Mouse (Mus musculus): Measurements from ENCODE around the gene Raet1e. TPM values are rescaled to one million over a fixed set of nuclear protein-coding genes. Genes with fewer than 3 reads are reported as not detected.
"Not testable (repeated sequence)": the region's sequence is repeated elsewhere in the genome, so short reads cannot be mapped to it uniquely, and the experiment has no call there.

Raet1e gene
- polyA plus RNA-seq, 1 experiment from 2014 or later = 2.7 TPM

- not testable (repeated sequence) for H3K9me3 ChIP-seq (replicated peaks); ATAC-seq (replicated peaks; ENCODE audit: insufficient number of reproducible peaks, insufficient read depth, low FRiP score, low read depth); H3K9ac ChIP-seq; H3K27ac ChIP-seq; H3K4me2 ChIP-seq; H3K36me3 ChIP-seq
- Histone ChIP-seq H3K4me1 (replicated peaks) (peaks cover 29% of the 10 kb centered on the region), H3K4me3 (peak overlapping the region; percentile 76; the same call in 1 of the 2 replicates), H3K27me3 (peaks cover 59% of the 10 kb centered on the region)
- WGBS = 4% methylated on average over 11 of the region's 11 CpGs
Observed at GRCm38 (mm10) chr10:22151863-22152640, 6.3 kb upstream of the Raet1e start.

DNA sequence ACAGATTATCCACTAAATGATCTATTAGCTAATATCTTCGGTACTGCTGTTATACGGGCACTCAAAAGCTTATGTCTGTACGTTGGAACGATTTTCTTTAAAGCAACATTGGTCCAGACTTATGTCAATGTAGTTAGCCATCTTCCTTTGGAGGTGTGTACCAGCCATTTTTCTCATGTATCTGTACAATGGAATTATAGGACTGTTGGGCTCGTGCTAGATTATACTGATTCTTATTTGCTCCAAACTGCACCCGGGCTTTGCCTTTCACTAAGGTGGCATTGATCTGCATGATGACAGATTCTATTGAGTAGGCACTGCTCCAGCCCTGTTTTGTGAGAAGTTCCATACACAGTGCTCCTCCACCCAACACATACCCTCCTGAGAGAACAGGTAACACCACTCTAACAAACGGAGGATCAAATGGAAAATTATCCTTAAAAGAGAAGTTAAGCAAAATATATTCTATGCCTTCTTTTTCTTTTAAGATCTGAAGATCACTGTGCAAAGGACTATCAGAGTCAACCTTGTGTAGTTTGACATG, 5.2 kb upstream of the Raet1e start:
- not testable (repeated sequence) for H3K27ac ChIP-seq; H3K36me3 ChIP-seq; H3K9me3 ChIP-seq (replicated peaks); H3K4me2 ChIP-seq; H3K9ac ChIP-seq; ATAC-seq (replicated peaks; ENCODE audit: insufficient number of reproducible peaks, insufficient read depth, low FRiP score, low read depth); H3K4me3 ChIP-seq
- WGBS = 17% methylated on average over 7 of the region's 7 CpGs
- Histone ChIP-seq H3K27me3 (peaks cover 69% of the 10 kb centered on the region), H3K4me1 (replicated peaks) (peaks cover 29% of the 10 kb centered on the region)

GRCm38 (mm10) chr10:22154127-22154526, 4.2 kb upstream of the Raet1e start:
- Histone ChIP-seq H3K4me3 (peak overlapping the region; percentile 43), H3K27me3 (peaks cover 78% of the 10 kb centered on the region), H3K4me1 (replicated peaks) (peaks cover 38% of the 10 kb centered on the region), H3K4me2 (peak overlapping the region; percentile 65)
- not testable (repeated sequence) for ATAC-seq (replicated peaks; ENCODE audit: insufficient number of reproducible peaks, insufficient read depth, low FRiP score, low read depth); H3K9me3 ChIP-seq (replicated peaks); H3K9ac ChIP-seq; H3K27ac ChIP-seq; H3K36me3 ChIP-seq
- WGBS = under 1% methylated on average over 34 of the region's 38 CpGs

DNA sequence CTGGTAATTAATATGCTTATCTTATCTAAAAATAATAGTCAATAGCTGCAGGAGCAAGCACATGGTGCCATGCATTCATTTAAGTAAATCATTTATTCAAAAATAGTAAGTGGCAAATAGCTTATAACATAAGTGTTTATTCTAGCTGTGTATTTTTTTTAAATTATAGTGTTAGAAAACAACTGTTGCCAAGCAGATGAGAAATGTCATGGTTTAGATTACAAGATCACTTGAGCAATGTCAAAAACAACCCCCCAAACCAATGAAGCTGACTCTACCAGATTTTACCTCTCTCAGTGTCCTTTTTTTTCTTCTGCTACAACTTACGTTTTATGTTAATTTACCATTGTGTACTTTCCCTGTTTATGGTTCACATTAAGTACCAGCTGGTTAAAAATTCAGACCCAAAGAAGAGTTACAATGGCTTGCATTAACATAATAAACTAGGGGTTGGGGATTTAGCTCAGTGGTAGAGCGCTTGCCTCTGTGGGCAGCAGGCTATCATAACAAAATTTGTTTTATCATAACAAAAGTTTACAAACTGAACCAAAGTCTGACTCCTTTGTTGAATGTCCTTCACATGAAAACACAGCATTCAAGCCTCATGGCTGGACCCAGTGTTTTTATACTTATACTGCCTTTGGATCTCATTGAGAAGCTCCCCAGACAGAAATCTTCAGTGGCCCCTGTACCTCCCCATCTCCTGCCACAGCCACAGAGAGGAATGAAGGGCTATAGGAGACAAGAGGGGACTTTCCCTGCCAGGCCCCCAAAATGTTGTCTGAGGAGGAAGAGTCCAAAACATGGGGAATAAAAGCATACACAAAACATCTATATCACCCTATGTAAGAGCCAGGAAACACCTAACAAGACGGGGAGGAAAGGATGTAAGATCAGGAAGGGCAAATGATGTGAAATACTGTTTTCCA, 3.2 kb upstream of the Raet1e start:
- peaks cover 80% of the 10 kb centered on the region for H3K27me3 ChIP-seq
- H3K36me3 ChIP-seq = no peaks in the 10 kb centered on the region
- no peaks in the 10 kb centered on the region for H3K9me3 ChIP-seq (replicated peaks)
- 31% methylated on average over 3 of the region's 3 CpGs for WGBS
- no peak for ATAC-seq (replicated peaks; ENCODE audit: insufficient number of reproducible peaks, insufficient read depth, low FRiP score, low read depth)
- H3K27ac ChIP-seq = no peak overlapping the region
- no peak overlapping the region for H3K4me3 ChIP-seq
- H3K9ac ChIP-seq = no peak overlapping the region
- H3K4me2 ChIP-seq = no peak overlapping the region
- H3K4me1 ChIP-seq (replicated peaks) = peaks cover 33% of the 10 kb centered on the region

- no peak overlapping the region for H3K9ac ChIP-seq
- peak overlapping the region; percentile 56 for H3K4me3 ChIP-seq
- no peak overlapping the region for H3K27ac ChIP-seq
- H3K9me3 ChIP-seq (replicated peaks) = no peaks in the 10 kb centered on the region
- no peak for ATAC-seq (replicated peaks; ENCODE audit: insufficient number of reproducible peaks, insufficient read depth, low FRiP score, low read depth)
- H3K4me2 ChIP-seq = peak overlapping the region; percentile 85
- H3K4me1 ChIP-seq (replicated peaks) = peaks cover 16% of the 10 kb centered on the region
- H3K27me3 ChIP-seq = peaks cover 65% of the 10 kb centered on the region
- WGBS = under 1% methylated on average over 24 of the region's 24 CpGs
- no peaks in the 10 kb centered on the region for H3K36me3 ChIP-seq
Observed at GRCm38 (mm10) chr10:22159131-22159561, 777 bp downstream of the Raet1e start.

- H3K9me3 ChIP-seq (replicated peaks) = no peaks in the 10 kb centered on the region
- no peaks in the 10 kb centered on the region for H3K36me3 ChIP-seq
- ATAC-seq (replicated peaks; ENCODE audit: insufficient number of reproducible peaks, insufficient read depth, low FRiP score, low read depth) = no peak
- H3K27ac ChIP-seq = no peak overlapping the region
- H3K4me2 ChIP-seq = no peak overlapping the region
- H3K27me3 ChIP-seq = peaks cover 62% of the 10 kb centered on the region
- no peak overlapping the region for H3K4me3 ChIP-seq
- H3K9ac ChIP-seq = no peak overlapping the region
- WGBS = 8% methylated on average over 23 of the region's 23 CpGs
- peaks cover 14% of the 10 kb centered on the region for H3K4me1 ChIP-seq (replicated peaks)
Observed at GRCm38 (mm10) chr10:22159581-22160140, 1.3 kb downstream of the Raet1e start.

- not testable (repeated sequence) for H3K27ac ChIP-seq; H3K9ac ChIP-seq; ATAC-seq (replicated peaks; ENCODE audit: insufficient number of reproducible peaks, insufficient read depth, low FRiP score, low read depth); H3K9me3 ChIP-seq (replicated peaks); H3K36me3 ChIP-seq
- peaks cover 29% of the 10 kb centered on the region for H3K27me3 ChIP-seq
- H3K4me3 ChIP-seq = peak overlapping the region; percentile 23; the same call in 1 of the 2 replicates
- 9% methylated on average over 9 of the region's 9 CpGs for WGBS
- H3K4me2 ChIP-seq = peak overlapping the region; percentile 57
- H3K4me1 ChIP-seq (replicated peaks) = peaks cover 11% of the 10 kb centered on the region
Observed at GRCm38 (mm10) chr10:22163279-22163678, 4.9 kb downstream of the Raet1e start.

DNA sequence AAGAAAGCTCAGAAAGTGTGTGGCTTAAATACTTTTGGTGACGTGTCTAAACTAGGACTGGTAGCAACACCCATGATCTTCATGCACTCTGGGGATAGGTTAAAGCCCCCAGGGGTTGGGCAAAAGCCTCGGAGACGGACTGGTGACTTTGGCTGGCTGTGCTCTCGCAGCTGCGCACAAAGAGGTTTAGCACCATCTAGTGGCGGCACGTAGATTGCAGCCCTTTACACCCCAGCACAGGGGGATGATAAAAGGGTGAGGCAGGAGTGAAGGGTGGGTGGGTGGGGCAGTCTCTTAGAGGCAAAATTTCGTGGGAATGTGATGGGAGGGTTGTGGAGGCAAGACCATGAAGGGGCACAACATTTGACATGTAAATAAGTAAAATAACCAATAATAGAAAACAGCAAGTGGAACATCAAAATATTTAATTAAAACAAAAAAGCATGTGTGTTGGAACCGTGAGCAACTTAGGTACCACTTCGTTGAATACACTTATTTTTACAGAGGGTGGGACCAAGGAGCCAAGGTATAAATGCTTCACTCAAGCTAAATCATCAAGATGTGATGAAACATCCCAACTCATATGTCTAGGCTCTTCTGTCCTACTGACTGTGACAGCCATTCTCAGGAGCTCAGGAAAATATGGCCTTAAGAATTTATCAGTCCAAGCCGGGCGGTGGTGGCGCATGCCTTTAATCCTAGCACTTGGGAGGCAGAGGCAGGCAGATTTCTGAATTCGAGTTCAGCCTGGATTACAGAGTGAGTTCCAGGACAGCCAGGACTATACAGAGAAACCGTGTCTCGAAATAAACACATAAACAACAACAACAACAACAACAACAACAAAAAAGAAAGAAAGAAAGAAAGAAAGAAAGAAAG, 5.6 kb downstream of the Raet1e start:
- not testable (repeated sequence) for H3K4me1 ChIP-seq (replicated peaks); H3K9ac ChIP-seq; H3K27ac ChIP-seq; H3K36me3 ChIP-seq; ATAC-seq (replicated peaks; ENCODE audit: insufficient number of reproducible peaks, insufficient read depth, low FRiP score, low read depth); H3K9me3 ChIP-seq (replicated peaks)
- peak overlapping the region; percentile 57 for H3K4me2 ChIP-seq
- WGBS = 30% methylated on average over 16 of the region's 16 CpGs
- H3K27me3 ChIP-seq = peaks cover 23% of the 10 kb centered on the region
- peak overlapping the region; percentile 23; the same call in 1 of the 2 replicates for H3K4me3 ChIP-seq

- H3K36me3 ChIP-seq; H3K4me2 ChIP-seq; H3K4me3 ChIP-seq; H3K9ac ChIP-seq; H3K4me1 ChIP-seq (replicated peaks); H3K9me3 ChIP-seq (replicated peaks); H3K27ac ChIP-seq; ATAC-seq (replicated peaks; ENCODE audit: insufficient number of reproducible peaks, insufficient read depth, low FRiP score, low read depth): not testable (repeated sequence)
- H3K27me3 ChIP-seq = peaks cover 11% of the 10 kb centered on the region
- 54% methylated on average over 5 of the region's 5 CpGs for WGBS
Observed at GRCm38 (mm10) chr10:22165328-22166003, 7.1 kb downstream of the Raet1e start.

DNA sequence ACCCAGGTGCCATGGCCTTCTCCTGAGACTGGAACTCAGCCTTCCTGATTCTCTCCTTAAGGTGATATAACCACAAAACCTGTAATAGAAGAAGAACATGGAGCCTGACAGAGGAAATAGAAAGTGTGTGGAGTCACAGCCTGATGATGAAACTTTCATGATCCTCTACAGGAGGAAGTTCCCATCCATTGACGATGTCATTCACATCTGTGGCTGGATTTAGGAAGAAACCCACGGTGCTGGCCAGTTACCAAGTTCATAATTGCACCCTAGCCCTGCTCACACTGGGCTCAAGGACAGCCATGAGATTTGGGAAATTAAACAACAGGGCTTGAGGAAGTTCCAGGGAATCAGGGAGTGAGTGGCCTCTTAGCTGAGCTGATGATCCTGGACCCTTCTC, 7.7 kb downstream of the Raet1e start:
- H3K9me3 ChIP-seq (replicated peaks); H3K27me3 ChIP-seq; H3K36me3 ChIP-seq; H3K4me3 ChIP-seq; H3K27ac ChIP-seq; H3K9ac ChIP-seq; H3K4me2 ChIP-seq; ATAC-seq (replicated peaks; ENCODE audit: insufficient number of reproducible peaks, insufficient read depth, low FRiP score, low read depth); H3K4me1 ChIP-seq (replicated peaks): not testable (repeated sequence)
- 43% methylated on average over 2 of the region's 2 CpGs for WGBS
